Mouse (Mus musculus) mouse embryonic stem cell (cell line): ENCODE data around the gene Timm10.

Experiments used
- in situ Hi-C, 2 experiments: fragments of 300-500 bp; cut with MboI; formaldehyde crosslinking; loops; 1 replicate in 1 of 2; 3 replicates in 1 of 2; pipeline ENCODE4 v1.14.3; 2019 to 2020; ENCODE audit warnings: low sequenced_read_pairs in 2 of 2, low pct_unique_long_range_greater_than_20kb in 1 of 2, mixed read lengths in 1 of 2; ENCODE audit not compliant: unreplicated experiment in 1 of 2

Gene Timm10

GRCm38 (mm10) chr2:84810526-84810885, 16.3 kb upstream of the Timm10 start:
- in situ Hi-C loops: loop anchor here in 1 of 2 experiments (25.0 kb wide), 1 partner anchor 348 kb away; no protein-coding TSS in a partner anchor

- in situ Hi-C loops: loop anchor here in 1 of 2 experiments (25.0 kb wide), 1 partner anchor 349 kb away; no protein-coding TSS in a partner anchor
Observed at GRCm38 (mm10) chr2:84810886-84811577, 15.8 kb upstream of the Timm10 start.

GRCm38 (mm10) chr2:84811880-84812279, 14.9 kb upstream of the Timm10 start:
- in situ Hi-C loops: loop anchor here in 1 of 2 experiments (25.0 kb wide), 1 partner anchor 350 kb away; no protein-coding TSS in a partner anchor

- in situ Hi-C loops: loop anchor here in 1 of 2 experiments (25.0 kb wide), 1 partner anchor 350 kb away; no protein-coding TSS in a partner anchor
Observed at GRCm38 (mm10) chr2:84812676-84813075, 14.1 kb upstream of the Timm10 start.

GRCm38 (mm10) chr2:84819861-84820260, 6.9 kb upstream of the Timm10 start:
- in situ Hi-C loops: loop anchor here in 1 of 2 experiments (25.0 kb wide), 1 partner anchor 358 kb away; no protein-coding TSS in a partner anchor

- in situ Hi-C loops: loop anchor here in 1 of 2 experiments (25.0 kb wide), 1 partner anchor 360 kb away; no protein-coding TSS in a partner anchor
Observed at GRCm38 (mm10) chr2:84822552-84822951, 4.2 kb upstream of the Timm10 start, which contains the start of gene Smtnl1. Smtnl1 (minus strand) TSS chr2:84822652.

GRCm38 (mm10) chr2:84823237-84823636, 3.6 kb upstream of the Timm10 start:
- in situ Hi-C loops: loop anchor here in 1 of 2 experiments (25.0 kb wide), 1 partner anchor 361 kb away; no protein-coding TSS in a partner anchor

- in situ Hi-C loops: no loop called here
Observed at GRCm38 (mm10) chr2:84827283-84827920, 605 bp downstream of the Timm10 start.

- in situ Hi-C loops: no loop called here
Observed at GRCm38 (mm10) chr2:84831666-84832391, 5.0 kb downstream of the Timm10 start.

GRCm38 (mm10) chr2:84837107-84837506, 10.3 kb downstream of the Timm10 start:
- in situ Hi-C loops: loop anchor here in 1 of 2 experiments (5.0 kb wide), 1 partner anchor 40 kb away; no protein-coding TSS in a partner anchor

- in situ Hi-C loops: loop anchor here in 1 of 2 experiments (5.0 kb wide), 1 partner anchor 39 kb away; no protein-coding TSS in a partner anchor
Observed at GRCm38 (mm10) chr2:84837817-84838592, 11.2 kb downstream of the Timm10 start.

- in situ Hi-C loops: loop anchor here in 1 of 2 experiments (5.0 kb wide), 1 partner anchor 39 kb away; no protein-coding TSS in a partner anchor
Observed at GRCm38 (mm10) chr2:84838593-84838949, 11.8 kb downstream of the Timm10 start, which contains the start of gene Slc43a1. Slc43a1 (plus strand) TSS chr2:84838850.

- in situ Hi-C loops: loop anchor here in 1 of 2 experiments (5.0 kb wide), 1 partner anchor 38 kb away; no protein-coding TSS in a partner anchor
Observed at GRCm38 (mm10) chr2:84838993-84839980, 12.5 kb downstream of the Timm10 start.

GRCm38 (mm10) chr2:84840016-84840747, 13.4 kb downstream of the Timm10 start:
- in situ Hi-C loops: no loop called here

GRCm38 (mm10) chr2:84840748-84841563, 14.2 kb downstream of the Timm10 start:
- in situ Hi-C loops: no loop called here
